Mouse (Mus musculus): ENCODE measurements at regions not wholly inside any gene's neighbourhood (a gene's known extent, or its start where the extent isn't known, plus 50 kb on each side); places are given as distances from the start of the nearest gene placed in this dataset.
A peak's percentile ranks its signal among the peaks of the same experiment; 100 is the strongest.
"Not testable (repeated sequence)": the region's sequence is repeated elsewhere in the genome, so short reads cannot be mapped to it uniquely, and the experiment has no call there.

- DNase-seq = no peak
These were observed 1496.6 kb upstream of the 4931417E11Rik start for GRCm38 (mm10) chr6:74966046-74966445.

GRCm38 (mm10) chr6:74928485-74928884, 1459.0 kb upstream of the 4931417E11Rik start:
- DNase-seq = no peak

- DNase-seq = no peak
These were observed 1434.1 kb upstream of the 4931417E11Rik start for GRCm38 (mm10) chr6:74903551-74903950.

- peak; percentile 2 for DNase-seq
These were observed 1401.3 kb upstream of the 4931417E11Rik start for GRCm38 (mm10) chr6:74870626-74871320.

- not testable (repeated sequence) for DNase-seq
These were observed 1351.2 kb upstream of the 4931417E11Rik start for GRCm38 (mm10) chr6:74820696-74821095.

Measured in cerebellum, adult 8-10 months (tissue).